Mouse (Mus musculus) heart, embryonic 12.5 days (tissue): ENCODE data around the gene Msl1. TPM values are rescaled to one million over a fixed set of nuclear protein-coding genes. Genes with fewer than 3 reads are reported as not detected.

ENCODE experiments used
- ATAC-seq: fragments of 200-750 bp; cut with Nextera tagmentation; 2 replicates; pipeline ENCODE4 v1.8.0; 2017; ENCODE audit warnings: moderate TSS enrichment, moderate library complexity; ENCODE audit not compliant: insufficient number of reproducible peaks, low FRiP score
- H3K27ac ChIP-seq: fragments of 300-500 bp; sonication (generic); 2 replicates; pipeline ENCODE4 v1.5.1; 2016; ENCODE audit warnings: mild to moderate bottlenecking, moderate library complexity; ENCODE audit not compliant: poor library complexity, severe bottlenecking
- H3K27me3 ChIP-seq: fragments of 300-500 bp; sonication (generic); replicated peaks from 2 replicates; pipeline ENCODE4 v1.6.1; 2016; ENCODE audit warnings: mild to moderate bottlenecking, moderate library complexity
- H3K36me3 ChIP-seq: fragments of 300-500 bp; sonication (generic); 2 replicates; pipeline ENCODE4 v1.6.1; 2016; ENCODE audit warnings: mild to moderate bottlenecking, moderate library complexity
- H3K4me1 ChIP-seq: fragments of 300-500 bp; sonication (generic); replicated peaks from 2 replicates; pipeline ENCODE4 v1.6.1; 2016; ENCODE audit warnings: mild to moderate bottlenecking
- H3K4me2 ChIP-seq: fragments of 300-500 bp; sonication (generic); 2 replicates; pipeline ENCODE4 v1.6.1; 2016; ENCODE audit warnings: mild to moderate bottlenecking, moderate library complexity
- H3K4me3 ChIP-seq: fragments of 300-500 bp; sonication (generic); 2 replicates; pipeline ENCODE4 v1.5.1; 2016; ENCODE audit warnings: mild to moderate bottlenecking
- H3K9ac ChIP-seq: fragments of 300-500 bp; sonication (generic); 2 replicates; pipeline ENCODE4 v1.6.1; 2016; ENCODE audit warnings: mild to moderate bottlenecking, moderate library complexity
- H3K9me3 ChIP-seq: fragments of 300-500 bp; sonication (generic); replicated peaks from 2 replicates; pipeline ENCODE4 v1.6.1; 2016; ENCODE audit warnings: mild to moderate bottlenecking, moderate library complexity
- WGBS: fragments of 180-500 bp; shearing (Covaris S2); methylation state at CpG from one replicate; pipeline ENCODE4 v1.1.7; 2016; 5-methylcytosine and 5-hydroxymethylcytosine counted together
- polyA plus RNA-seq: library from polyadenylated mRNA; unstranded; fragments of >200 nt; fragmentation: Nextera tagmentation; extraction: Ambion mirVana; gene quantifications from 2 replicates; pipeline ENCODE4 v1.2.1, GENCODE M21; 2016

The Msl1 gene
- polyA plus RNA-seq, 1 experiment from 2014 or later = 20.3 TPM

DNA sequence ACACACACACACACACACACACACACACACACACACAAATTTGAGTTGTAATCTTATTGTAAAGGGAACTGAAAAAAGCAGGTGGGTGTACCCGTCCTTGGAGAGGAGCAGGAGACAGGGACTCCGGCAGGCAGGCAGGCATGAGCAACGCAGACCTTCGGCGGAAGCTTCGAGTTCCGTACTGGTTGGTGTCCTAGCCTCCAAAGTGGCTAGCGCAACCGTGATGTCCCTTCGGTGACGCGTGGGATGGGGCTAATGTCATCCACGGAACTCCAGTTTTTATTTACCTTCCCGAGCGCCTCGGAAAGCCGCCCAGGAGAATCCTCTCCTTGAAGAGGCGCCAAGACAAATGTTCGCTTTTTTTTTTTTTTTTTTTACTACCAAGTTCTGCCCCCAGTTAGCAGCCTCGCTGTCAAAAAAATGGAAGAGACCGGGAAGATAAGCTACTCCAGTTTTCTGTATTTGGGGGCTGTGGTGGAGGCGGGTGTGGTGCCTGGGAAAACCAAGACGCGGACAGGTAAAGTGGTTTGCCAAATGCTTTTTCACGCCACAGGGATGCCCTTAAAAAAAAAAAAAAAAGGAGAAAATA, 6.0 kb upstream of the Msl1 start:
- Histone ChIP-seq H3K4me1 (peaks cover 49% of the 10 kb centered on the region), H3K4me2 (peak overlapping the region; percentile 92), H3K9ac (peak overlapping the region; percentile 81), H3K27ac (peak overlapping the region; percentile 74), H3K36me3 (no peaks in the 10 kb centered on the region), H3K27me3 (no peaks in the 10 kb centered on the region), H3K9me3 (no peaks in the 10 kb centered on the region), H3K4me3 (peak overlapping the region; percentile 59)
- 1% methylated on average over 25 of the region's 25 CpGs for WGBS
- ATAC-seq = no peak

DNA sequence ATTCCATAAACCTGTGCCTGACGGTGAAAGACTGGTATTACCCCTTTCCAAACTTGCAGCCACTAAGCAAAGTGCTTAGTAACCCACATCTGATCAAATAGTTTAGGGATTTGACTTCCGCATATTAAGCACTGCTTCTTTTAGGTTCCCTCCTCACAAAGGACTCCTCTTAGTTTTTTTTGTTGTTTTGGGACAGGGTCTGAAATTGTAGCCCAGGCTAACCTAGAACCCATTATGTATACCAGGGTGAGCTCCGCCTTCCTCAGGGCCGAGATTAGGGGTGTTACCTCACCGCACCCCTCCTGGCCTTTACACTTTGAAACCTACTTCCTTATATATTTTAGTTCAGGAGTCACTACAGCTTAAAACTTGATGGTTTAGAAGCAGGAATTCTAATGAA, 5.5 kb upstream of the Msl1 start:
- H3K4me2 ChIP-seq = peak overlapping the region; percentile 92
- no peak for ATAC-seq
- no peak overlapping the region for H3K27ac ChIP-seq
- H3K9ac ChIP-seq = no peak overlapping the region; the same call in 1 of the 2 replicates
- WGBS = 39% methylated on average over 5 of the region's 5 CpGs
- H3K4me3 ChIP-seq = peak overlapping the region; percentile 59
- no peaks in the 10 kb centered on the region for H3K9me3 ChIP-seq
- no peaks in the 10 kb centered on the region for H3K27me3 ChIP-seq
- peaks cover 45% of the 10 kb centered on the region for H3K4me1 ChIP-seq
- no peaks in the 10 kb centered on the region for H3K36me3 ChIP-seq

DNA sequence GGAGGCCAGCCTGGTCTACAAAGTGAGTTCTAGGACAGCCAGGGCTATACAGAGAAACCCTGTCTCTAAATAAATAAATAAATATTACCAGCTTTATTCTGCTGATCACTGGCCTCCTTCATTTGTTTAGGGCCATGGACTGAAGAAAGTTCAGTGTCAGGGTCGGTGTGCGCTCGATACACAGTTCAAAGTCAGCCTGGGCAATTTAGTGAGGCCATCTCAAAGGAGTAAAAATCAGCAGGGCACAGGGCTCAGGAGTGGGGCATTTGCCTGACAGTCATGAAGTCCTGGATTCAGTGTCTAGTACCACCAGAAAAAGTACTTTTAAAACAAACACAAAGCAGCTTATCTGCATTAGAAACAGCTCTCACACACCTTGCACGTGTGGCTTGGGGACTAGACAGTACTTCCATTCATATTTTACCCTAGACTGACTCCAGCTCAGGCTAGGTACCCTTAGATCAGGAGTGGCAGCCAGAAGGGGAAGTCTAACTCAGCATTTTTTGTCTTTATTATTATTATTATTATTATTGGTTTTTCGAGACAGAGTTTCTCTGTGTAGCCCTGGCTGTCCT, 4.6 kb upstream of the Msl1 start:
- no peaks in the 10 kb centered on the region for H3K9me3 ChIP-seq

DNA sequence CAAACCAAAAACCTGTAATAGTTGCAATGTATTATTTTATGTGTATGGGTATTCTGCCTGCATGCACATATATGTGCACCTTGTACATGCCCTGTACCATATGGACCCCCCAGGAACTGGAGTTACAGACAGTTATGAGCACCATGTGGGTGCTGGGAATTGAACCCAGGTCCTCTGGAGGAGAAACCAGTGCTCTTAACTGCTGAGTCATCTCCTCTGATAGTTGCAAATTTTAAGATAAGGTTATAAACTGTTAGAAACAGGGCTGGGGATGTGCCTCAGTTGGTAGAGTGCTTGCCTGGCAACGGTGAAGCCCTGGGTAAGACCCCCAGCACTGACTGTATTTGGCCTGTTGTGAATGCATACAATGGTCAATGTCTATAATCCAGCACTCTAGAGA, 3.9 kb upstream of the Msl1 start:
- Histone ChIP-seq H3K36me3 (no peaks in the 10 kb centered on the region), H3K4me3 (no peak overlapping the region), H3K4me2 (no peak overlapping the region), H3K27me3 (no peaks in the 10 kb centered on the region), H3K9ac (no peak overlapping the region), H3K9me3 (no peaks in the 10 kb centered on the region), H3K4me1 (peaks cover 29% of the 10 kb centered on the region), H3K27ac (no peak overlapping the region)
- 78% methylated on average over 1 of the region's 1 CpGs for WGBS
- no peak for ATAC-seq

More for the DNA sequence above, 4.6 kb upstream of the Msl1 start:
- ATAC-seq = no peak
- Histone ChIP-seq H3K27me3 (no peaks in the 10 kb centered on the region), H3K4me2 (no peak overlapping the region), H3K9ac (no peak overlapping the region), H3K36me3 (no peaks in the 10 kb centered on the region), H3K4me1 (peaks cover 36% of the 10 kb centered on the region), H3K27ac (no peak overlapping the region), H3K4me3 (no peak overlapping the region)
- WGBS = 78% methylated on average over 5 of the region's 5 CpGs

GRCm38 (mm10) chr11:98792081-98792480, 3.2 kb upstream of the Msl1 start:
- Histone ChIP-seq H3K9ac (peak overlapping the region; percentile 30; the same call in 1 of the 2 replicates), H3K36me3 (no peaks in the 10 kb centered on the region), H3K27me3 (no peaks in the 10 kb centered on the region), H3K27ac (no peak overlapping the region), H3K4me3 (no peak overlapping the region), H3K9me3 (no peaks in the 10 kb centered on the region), H3K4me2 (no peak overlapping the region), H3K4me1 (peaks cover 25% of the 10 kb centered on the region)
- WGBS = 11% methylated on average over 4 of the region's 4 CpGs
- ATAC-seq = no peak

- Histone ChIP-seq H3K9me3 (no peaks in the 10 kb centered on the region), H3K9ac (peak overlapping the region; percentile 99), H3K27me3 (no peaks in the 10 kb centered on the region), H3K4me2 (peak overlapping the region; percentile 91), H3K27ac (peak overlapping the region; percentile 100), H3K36me3 (peaks cover 11% of the 10 kb centered on the region), H3K4me3 (peak overlapping the region; percentile 91), H3K4me1 (peaks cover 26% of the 10 kb centered on the region)
- ATAC-seq = peak; percentile 71
- WGBS = under 1% methylated on average over 30 of the region's 30 CpGs
These were observed 774 bp upstream of the Msl1 start for GRCm38 (mm10) chr11:98794469-98795014.

- Histone ChIP-seq H3K4me1 (peaks cover 22% of the 10 kb centered on the region), H3K4me3 (peak overlapping the region; percentile 91), H3K4me2 (peak overlapping the region; percentile 91), H3K27me3 (no peaks in the 10 kb centered on the region), H3K9ac (peak overlapping the region; percentile 99), H3K9me3 (no peaks in the 10 kb centered on the region), H3K27ac (peak overlapping the region; percentile 100), H3K36me3 (peaks cover 24% of the 10 kb centered on the region)
- ATAC-seq = peak; percentile 58
- under 1% methylated on average over 54 of the region's 74 CpGs for WGBS
These were observed 598 bp downstream of the Msl1 start for GRCm38 (mm10) chr11:98795714-98796514.

- peaks cover 32% of the 10 kb centered on the region for H3K36me3 ChIP-seq
- no peaks in the 10 kb centered on the region for H3K9me3 ChIP-seq
- H3K4me2 ChIP-seq = peak overlapping the region; percentile 91
- H3K27me3 ChIP-seq = no peaks in the 10 kb centered on the region
- peak overlapping the region; percentile 91 for H3K4me3 ChIP-seq
- peak; percentile 7; the same call in 1 of the 2 replicates for ATAC-seq
- H3K27ac ChIP-seq = peak overlapping the region; percentile 100
- H3K4me1 ChIP-seq = peaks cover 22% of the 10 kb centered on the region
- 2% methylated on average over 23 of the region's 23 CpGs for WGBS
- H3K9ac ChIP-seq = peak overlapping the region; percentile 99
These were observed 1.4 kb downstream of the Msl1 start for GRCm38 (mm10) chr11:98796515-98797216.

- Histone ChIP-seq H3K9me3 (no peaks in the 10 kb centered on the region), H3K4me1 (peaks cover 22% of the 10 kb centered on the region), H3K9ac (peak overlapping the region; percentile 99), H3K4me2 (peak overlapping the region; percentile 91), H3K36me3 (peaks cover 37% of the 10 kb centered on the region), H3K27ac (peak overlapping the region; percentile 100), H3K27me3 (no peaks in the 10 kb centered on the region), H3K4me3 (peak overlapping the region; percentile 91)
- WGBS = 8% methylated on average over 5 of the region's 5 CpGs
- no peak for ATAC-seq
These were observed 2.0 kb downstream of the Msl1 start for GRCm38 (mm10) chr11:98797306-98797705.

GRCm38 (mm10) chr11:98797909-98798308, 2.6 kb downstream of the Msl1 start:
- peak overlapping the region; percentile 99 for H3K9ac ChIP-seq
- 38% methylated on average over 4 of the region's 4 CpGs for WGBS
- peaks cover 43% of the 10 kb centered on the region for H3K36me3 ChIP-seq
- H3K27ac ChIP-seq = peak overlapping the region; percentile 100
- peak overlapping the region; percentile 91 for H3K4me2 ChIP-seq
- H3K27me3 ChIP-seq = no peaks in the 10 kb centered on the region
- H3K4me3 ChIP-seq = peak overlapping the region; percentile 91
- H3K4me1 ChIP-seq = peaks cover 22% of the 10 kb centered on the region
- ATAC-seq = no peak
- H3K9me3 ChIP-seq = no peaks in the 10 kb centered on the region
